Mouse (Mus musculus) olfactory bulb, adult 2 months (tissue): ENCODE data around the gene Gm9944. TPM values are rescaled to one million over a fixed set of nuclear protein-coding genes. Genes with fewer than 3 reads are reported as not detected.

Experiments
- H3K27ac ChIP-seq: fragments of 200-500 bp; 2 replicates; pipeline ENCODE4 v1.5.1; 2012; ENCODE audit warnings: low read depth, low read length; ENCODE audit not compliant: insufficient read depth
- H3K4me1 ChIP-seq: fragments of 200-500 bp; 2 replicates; pipeline ENCODE4 v1.6.1; 2012; ENCODE audit warnings: low read length; ENCODE audit not compliant: control insufficient read depth, insufficient read depth
- H3K4me3 ChIP-seq: fragments of 200-500 bp; 2 replicates; pipeline ENCODE4 v1.5.1; 2012; ENCODE audit warnings: mild to moderate bottlenecking, low read depth, low read length, moderate library complexity; ENCODE audit not compliant: insufficient read depth
- CTCF ChIP-seq: fragments of 200-500 bp; IDR thresholded peaks from 2 replicates; pipeline ENCODE4 v1.5.1; 2012; ENCODE audit warnings: low read depth, mild to moderate bottlenecking, low read length, moderate library complexity; ENCODE audit not compliant: insufficient read depth
- POLR2A ChIP-seq: fragments of 200-500 bp; IDR thresholded peaks from 2 replicates; pipeline ENCODE4 v1.6.1; 2012; ENCODE audit warnings: mild to moderate bottlenecking, low read depth, low read length, moderate library complexity; ENCODE audit not compliant: insufficient read depth
- WGBS: fragments of 180-500 bp; shearing (Covaris S2); methylation state at CpG from one replicate; pipeline ENCODE4 v1.1.7; 2018; 5-methylcytosine and 5-hydroxymethylcytosine counted together
- polyA plus RNA-seq: library from polyadenylated mRNA; stranded (reverse); fragments of >200 nt; gene quantifications from 2 replicates; pipeline ENCODE4 v1.2.4, GENCODE M21; 2012; ENCODE audit warnings: low replicate concordance; ENCODE audit not compliant: missing spikeins, insufficient read depth, insufficient read length

Gm9944 gene
- polyA plus RNA-seq, result not detected in 2 replicates

- Histone ChIP-seq H3K4me1 (no peaks in the 10 kb centered on the region), H3K27ac (no peak within 1 kb of the TSS), H3K4me3 (no peak within 1 kb of the TSS)
- 54% methylated on average over 2 of the region's 2 CpGs for WGBS
- TF ChIP-seq POLR2A (no peak), CTCF (no peak)
Observed at GRCm38 (mm10) chr4:144453217-144453616, at the start of gene Gm9944. Gm9944 (minus strand) TSS chr4:144453317.

DNA sequence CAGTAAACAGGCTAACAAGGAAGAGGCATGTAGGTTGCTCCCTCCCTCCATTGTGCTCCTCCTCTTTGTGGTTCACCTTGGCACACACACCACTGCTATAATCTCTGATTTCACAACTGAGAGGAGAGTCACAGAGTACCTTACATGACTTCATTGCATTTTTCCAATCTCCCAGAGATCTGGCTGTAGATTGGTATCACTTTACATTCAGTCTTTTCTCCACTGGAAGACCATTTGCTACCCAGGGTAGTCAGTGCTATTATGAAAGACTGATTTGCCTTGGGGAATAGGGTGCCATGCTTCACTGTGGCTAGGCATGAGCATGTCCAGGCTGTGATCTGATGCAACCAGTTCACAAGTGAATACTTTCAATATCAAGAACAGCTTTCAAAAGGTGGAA is 40.2 kb upstream of the Gm9944 start:
- no peak overlapping the region for H3K27ac ChIP-seq
- no peak overlapping the region for H3K4me3 ChIP-seq
- TF ChIP-seq POLR2A (no peak), CTCF (no peak)
- H3K4me1 ChIP-seq, result no peaks in the 10 kb centered on the region

- Histone ChIP-seq H3K4me1 (no peaks in the 10 kb centered on the region), H3K4me3 (no peak overlapping the region), H3K27ac (no peak overlapping the region)
- 71% methylated on average over 1 of the region's 1 CpGs for WGBS
- TF ChIP-seq CTCF, result no peak
- no peak for TF ChIP-seq POLR2A
Observed at GRCm38 (mm10) chr4:144468091-144468490, 15.0 kb upstream of the Gm9944 start.

DNA sequence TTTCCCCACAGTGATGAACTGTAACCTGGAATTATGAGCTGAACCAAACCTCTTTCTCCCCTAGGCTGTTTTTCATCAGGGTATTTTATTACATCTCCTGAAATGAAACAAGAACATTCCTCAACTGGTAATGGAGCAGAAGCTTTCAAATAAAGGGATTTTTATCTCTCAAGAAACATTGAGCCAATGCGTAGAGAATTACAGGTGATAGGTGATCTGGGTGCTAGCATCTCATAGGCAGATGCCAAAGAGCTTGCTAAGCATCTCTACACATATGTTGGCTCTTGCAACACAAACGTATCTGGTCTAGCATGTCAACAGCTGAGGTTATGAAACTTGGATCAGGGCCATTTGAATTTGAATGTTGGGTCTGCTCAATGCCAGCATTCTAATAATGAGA is 12.1 kb upstream of the Gm9944 start:
- no peaks in the 10 kb centered on the region for H3K4me1 ChIP-seq
- TF ChIP-seq POLR2A (no peak), CTCF (no peak)
- WGBS, result 80% methylated on average over 2 of the region's 2 CpGs
- no peak overlapping the region for H3K4me3 ChIP-seq
- no peak overlapping the region for H3K27ac ChIP-seq

GRCm38 (mm10) chr4:144463656-144464055 is 10.5 kb upstream of the Gm9944 start, which contains the start of gene Aadacl3:
Aadacl3 (minus strand) TSS chr4:144463756.
- H3K4me1 ChIP-seq, result no peaks in the 10 kb centered on the region
- TF ChIP-seq CTCF (no peak), POLR2A (no peak)
- H3K4me3 ChIP-seq, result no peak within 1 kb of the TSS
- 60% methylated on average over 3 of the region's 3 CpGs for WGBS
- H3K27ac ChIP-seq, result no peak within 1 kb of the TSS

DNA sequence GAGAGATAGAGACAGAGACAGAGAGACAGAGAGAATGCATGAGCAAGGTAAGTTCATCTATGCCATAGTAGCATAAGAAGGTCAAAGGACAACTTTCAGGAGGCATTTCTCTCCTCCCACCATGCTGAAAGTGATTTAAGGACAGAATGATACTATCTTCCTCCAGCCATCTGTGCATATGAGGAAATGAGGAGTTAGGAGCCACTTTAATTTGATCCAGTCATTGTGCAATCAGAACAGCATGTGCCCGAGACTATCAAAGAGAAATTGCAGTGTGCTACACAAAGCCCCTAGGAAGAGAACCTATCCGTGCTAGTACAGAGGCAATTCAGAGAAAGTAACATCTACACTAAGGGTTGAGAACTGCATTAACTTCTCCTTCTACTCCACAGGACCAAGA is 4.6 kb downstream of the Gm9944 start:
- no peak overlapping the region for H3K27ac ChIP-seq
- H3K4me1 ChIP-seq, result no peaks in the 10 kb centered on the region
- no peak overlapping the region for H3K4me3 ChIP-seq
- 79% methylated on average over 2 of the region's 2 CpGs for WGBS
- no peak for TF ChIP-seq CTCF
- no peak for TF ChIP-seq POLR2A

DNA sequence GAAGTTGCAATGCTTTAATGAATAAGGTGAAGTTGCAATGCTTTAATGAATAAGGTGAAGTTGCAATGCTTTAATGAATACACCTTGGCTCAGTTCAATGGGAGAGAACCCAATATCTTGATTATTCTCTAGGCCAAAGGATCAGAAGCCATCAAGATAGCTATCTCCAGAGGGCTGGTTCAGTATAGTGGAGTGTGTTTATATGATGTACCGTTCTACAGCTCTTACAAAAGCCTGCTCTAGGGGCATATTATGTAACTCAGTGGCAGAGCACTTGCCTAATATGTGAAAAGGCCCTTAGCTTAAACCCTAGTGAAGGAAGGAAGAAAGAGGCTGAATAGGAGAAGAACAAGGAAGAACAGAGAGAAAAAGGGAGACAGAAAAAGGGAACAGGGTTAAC is 11.5 kb downstream of the Gm9944 start:
- 66% methylated on average over 1 of the region's 1 CpGs for WGBS
- TF ChIP-seq POLR2A (no peak), CTCF (no peak)
- no peaks in the 10 kb centered on the region for H3K4me1 ChIP-seq
- no peak overlapping the region for H3K4me3 ChIP-seq
- no peak overlapping the region for H3K27ac ChIP-seq

DNA sequence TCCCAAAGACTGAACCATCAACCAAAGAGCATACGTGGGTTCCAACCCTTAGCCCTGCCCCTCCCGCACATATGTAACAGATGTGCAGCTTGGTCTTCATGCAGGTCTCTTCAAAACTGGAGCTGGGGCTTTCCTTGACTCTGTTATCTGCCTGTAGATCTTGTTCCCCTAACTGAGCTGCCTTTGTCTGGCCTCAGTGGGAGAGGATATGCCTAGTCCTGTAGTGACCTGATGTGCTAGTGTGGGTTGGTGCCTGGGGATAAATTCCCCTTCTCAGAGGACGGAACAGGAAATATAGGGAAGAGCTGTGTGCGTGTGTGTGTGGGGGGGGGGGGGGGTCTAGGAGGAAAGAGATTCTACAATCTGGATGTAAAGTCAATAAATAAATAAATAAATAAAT is 12.0 kb downstream of the Gm9944 start:
- Histone ChIP-seq H3K4me1 (no peaks in the 10 kb centered on the region), H3K27ac (no peak overlapping the region), H3K4me3 (no peak overlapping the region)
- WGBS, result 90% methylated on average over 4 of the region's 4 CpGs
- TF ChIP-seq POLR2A, result no peak

- no peaks in the 10 kb centered on the region for H3K4me1 ChIP-seq
- H3K27ac ChIP-seq, result no peak within 1 kb of the TSS
- no peak within 1 kb of the TSS for H3K4me3 ChIP-seq
- TF ChIP-seq CTCF (no peak), POLR2A (no peak)
Observed at GRCm38 (mm10) chr4:144438672-144439071, 14.4 kb downstream of the Gm9944 start, which contains the start of gene 1700012P22Rik. 1700012P22Rik (minus strand) TSS chr4:144438772.

GRCm38 (mm10) chr4:144433216-144433615 is 19.9 kb downstream of the Gm9944 start:
- no peak for TF ChIP-seq POLR2A
- H3K4me3 ChIP-seq, result no peak overlapping the region
- 87% methylated on average over 5 of the region's 5 CpGs for WGBS
- no peak overlapping the region for H3K27ac ChIP-seq
- H3K4me1 ChIP-seq, result no peaks in the 10 kb centered on the region

DNA sequence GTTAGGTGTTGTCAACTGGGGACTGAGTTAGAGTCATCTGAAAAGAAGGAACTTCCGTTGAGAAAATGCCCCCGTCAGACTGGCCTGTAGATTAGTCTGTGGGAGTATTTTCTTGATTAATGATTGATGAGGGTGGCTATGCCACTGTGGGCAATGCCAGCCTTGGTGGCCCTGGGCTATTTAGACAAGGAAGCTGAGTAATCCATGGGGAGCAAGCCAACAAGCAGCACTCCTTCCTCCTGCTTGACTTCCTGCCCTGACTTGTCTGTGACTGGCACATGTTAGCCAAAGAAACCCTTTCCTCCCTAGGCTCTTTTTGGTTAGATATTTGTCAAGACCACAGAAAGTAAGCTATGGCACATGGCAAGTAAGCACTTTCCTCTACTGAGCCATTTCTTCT is 22.4 kb downstream of the Gm9944 start:
- Histone ChIP-seq H3K4me1 (no peaks in the 10 kb centered on the region), H3K4me3 (no peak overlapping the region), H3K27ac (no peak overlapping the region)
- TF ChIP-seq CTCF (no peak), POLR2A (no peak)
- 84% methylated on average over 2 of the region's 2 CpGs for WGBS
